Mouse (Mus musculus): ENCODE results near the gene Desi1. TPM values are rescaled to one million over a fixed set of nuclear protein-coding genes. Genes with fewer than 3 reads are reported as not detected.

The Desi1 gene
- polyA plus RNA-seq, 2 experiments, result 26.3 to 30.5 TPM

DNA sequence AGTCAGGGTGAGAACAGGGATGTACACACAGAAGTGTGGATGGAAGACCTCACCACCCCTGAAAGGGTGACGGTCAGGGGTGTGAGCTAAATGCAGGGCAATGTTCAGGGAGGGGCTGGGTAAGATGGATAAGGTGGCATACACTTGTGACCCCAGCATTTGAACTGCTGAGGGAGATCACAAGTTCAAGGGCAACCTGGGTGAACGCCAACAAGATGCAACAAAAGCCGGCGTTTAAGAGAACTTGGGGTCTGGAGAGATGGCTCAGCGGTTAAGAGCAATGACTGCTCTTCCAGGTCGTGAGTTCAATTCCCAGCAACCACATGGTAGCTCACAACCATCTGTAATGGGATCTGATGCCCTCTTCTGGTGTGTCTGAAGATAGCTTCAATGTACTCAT lies 78.9 kb downstream of the Desi1 start:
- Histone ChIP-seq H3K4me1 (ENCODE audit: control insufficient read depth, insufficient read depth, low read length) (no peaks in the 10 kb centered on the region), H3K9ac (ENCODE audit: low read depth, low read length, severe bottlenecking) (no peak overlapping the region), H3K9me3 (ENCODE audit: control insufficient read depth, low read length) (no peaks in the 10 kb centered on the region), H3K36me3 (ENCODE audit: control insufficient read depth, insufficient read depth, low read length) (peaks cover 28% of the 10 kb centered on the region), H3K4me2 (replicated peaks; ENCODE audit: low read depth, low read length, severe bottlenecking) (no peak overlapping the region), H3K27me3 (ENCODE audit: control insufficient read depth, insufficient read depth, low read length) (no peaks in the 10 kb centered on the region), H3K27ac (replicated peaks; ENCODE audit: low read depth, low read length) (no peak overlapping the region), H3K4me3 (replicated peaks; ENCODE audit: low read length) (no peak overlapping the region)
- DNase-seq (ENCODE audit: low spot score) (no peak), ATAC-seq (ENCODE audit: low FRiP score, low read depth) (no peak)
- 92% methylated on average over 6 of the region's 6 CpGs for WGBS
- TF ChIP-seq POLR2A (IDR thresholded peaks at IDR 0.05; ENCODE audit: borderline replicate concordance, extremely low read depth, insufficient read depth, insufficient read length), result no peak

- no peak for DNase-seq (ENCODE audit: low spot score)
- Histone ChIP-seq H3K4me1 (ENCODE audit: control insufficient read depth, insufficient read depth, low read length) (no peaks in the 10 kb centered on the region), H3K9ac (ENCODE audit: low read depth, low read length, severe bottlenecking) (no peak overlapping the region), H3K27me3 (ENCODE audit: control insufficient read depth, insufficient read depth, low read length) (no peaks in the 10 kb centered on the region), H3K27ac (replicated peaks; ENCODE audit: low read depth, low read length) (no peak overlapping the region), H3K4me3 (replicated peaks; ENCODE audit: low read length) (no peak overlapping the region), H3K36me3 (ENCODE audit: control insufficient read depth, insufficient read depth, low read length) (peaks cover 28% of the 10 kb centered on the region), H3K4me2 (replicated peaks; ENCODE audit: low read depth, low read length, severe bottlenecking) (no peak overlapping the region), H3K9me3 (ENCODE audit: control insufficient read depth, low read length) (no peaks in the 10 kb centered on the region)
- 91% methylated on average over 9 of the region's 9 CpGs for WGBS
- no peak for ATAC-seq (ENCODE audit: low FRiP score, low read depth)
- TF ChIP-seq POLR2A (IDR thresholded peaks at IDR 0.05; ENCODE audit: borderline replicate concordance, extremely low read depth, insufficient read depth, insufficient read length), result no peak
These were observed 79.5 kb downstream of the Desi1 start for GRCm38 (mm10) chr15:81954151-81954583.

DNA sequence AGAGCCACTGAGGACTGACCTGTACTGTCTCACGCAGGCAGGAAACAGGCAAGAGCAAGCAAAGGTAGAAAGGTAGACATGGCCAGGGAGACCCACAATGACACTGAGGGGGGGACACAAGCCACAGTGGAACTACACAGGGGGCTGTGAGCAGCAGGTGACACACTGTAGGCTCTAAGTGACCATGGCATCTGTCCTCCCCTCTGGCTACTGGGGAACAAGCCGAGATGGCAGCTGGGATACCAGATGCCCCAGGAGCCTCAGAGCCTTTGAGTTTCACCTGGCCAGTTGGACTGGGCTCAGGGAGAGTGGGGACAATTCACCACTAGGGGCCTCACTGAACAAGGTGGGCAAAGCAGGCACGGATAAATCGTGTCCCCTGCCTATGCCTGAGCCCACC lies 81.4 kb downstream of the Desi1 start:
- 79% methylated on average over 3 of the region's 4 CpGs for whole genome bisulfite sequencing
- no peak for DNase-seq (ENCODE audit: low spot score)
- Histone ChIP-seq H3K4me2 (replicated peaks; ENCODE audit: low read depth, low read length, severe bottlenecking) (no peak overlapping the region), H3K9me3 (ENCODE audit: control insufficient read depth, low read length) (no peaks in the 10 kb centered on the region), H3K9ac (ENCODE audit: low read depth, low read length, severe bottlenecking) (no peak overlapping the region), H3K27me3 (ENCODE audit: control insufficient read depth, insufficient read depth, low read length) (no peaks in the 10 kb centered on the region), H3K4me1 (ENCODE audit: control insufficient read depth, insufficient read depth, low read length) (no peaks in the 10 kb centered on the region), H3K36me3 (ENCODE audit: control insufficient read depth, insufficient read depth, low read length) (peaks cover 28% of the 10 kb centered on the region), H3K4me3 (replicated peaks; ENCODE audit: low read length) (no peak overlapping the region), H3K27ac (replicated peaks; ENCODE audit: low read depth, low read length) (no peak overlapping the region)
- ATAC-seq (ENCODE audit: low FRiP score, low read depth), result no peak
- no peak for TF ChIP-seq POLR2A (IDR thresholded peaks at IDR 0.05; ENCODE audit: borderline replicate concordance, extremely low read depth, insufficient read depth, insufficient read length)

- ATAC-seq (ENCODE audit: low FRiP score, low read depth) (no peak), DNase-seq (ENCODE audit: low spot score) (no peak)
- H3K4me1 ChIP-seq (ENCODE audit: control insufficient read depth, insufficient read depth, low read length), result no peaks in the 10 kb centered on the region
- H3K36me3 ChIP-seq (ENCODE audit: control insufficient read depth, insufficient read depth, low read length), result peaks cover 28% of the 10 kb centered on the region
- 84% methylated on average over 9 of the region's 9 CpGs for WGBS
- TF ChIP-seq POLR2A (IDR thresholded peaks at IDR 0.05; ENCODE audit: borderline replicate concordance, extremely low read depth, insufficient read depth, insufficient read length), result no peak
- H3K9ac ChIP-seq (ENCODE audit: low read depth, low read length, severe bottlenecking), result no peak overlapping the region
- no peak overlapping the region for H3K4me2 ChIP-seq (replicated peaks; ENCODE audit: low read depth, low read length, severe bottlenecking)
- no peak overlapping the region for H3K4me3 ChIP-seq (replicated peaks; ENCODE audit: low read length)
- H3K9me3 ChIP-seq (ENCODE audit: control insufficient read depth, low read length), result no peaks in the 10 kb centered on the region
- H3K27ac ChIP-seq (replicated peaks; ENCODE audit: low read depth, low read length), result no peak overlapping the region
- H3K27me3 ChIP-seq (ENCODE audit: control insufficient read depth, insufficient read depth, low read length), result no peaks in the 10 kb centered on the region
These were observed 82.5 kb downstream of the Desi1 start for GRCm38 (mm10) chr15:81951159-81951558.

DNA sequence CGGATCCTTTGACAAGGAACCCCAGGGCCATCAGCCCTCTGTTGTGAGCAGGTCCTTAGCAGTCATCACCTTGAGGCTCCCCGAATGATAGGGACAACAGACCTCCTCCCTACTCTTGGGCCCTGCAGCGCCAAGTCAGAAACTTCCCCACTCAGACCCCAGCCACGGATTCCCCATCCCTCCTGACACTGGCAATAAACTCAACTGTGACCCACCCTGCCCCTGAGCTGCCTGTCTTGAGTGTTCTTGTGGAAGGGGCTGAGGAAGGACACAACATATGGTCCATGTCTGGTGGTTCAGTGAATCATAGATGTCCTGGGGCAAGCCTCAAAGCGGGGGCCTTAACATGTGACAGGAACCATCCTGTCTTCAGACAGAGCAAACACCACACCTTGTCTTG lies 82.9 kb downstream of the Desi1 start:
- DNase-seq (ENCODE audit: low spot score), result no peak

More for the DNA sequence above, 82.9 kb downstream of the Desi1 start:
- 79% methylated on average over 5 of the region's 5 CpGs for WGBS
- Histone ChIP-seq H3K27ac (replicated peaks; ENCODE audit: low read depth, low read length) (no peak overlapping the region), H3K4me3 (replicated peaks; ENCODE audit: low read length) (no peak overlapping the region), H3K9me3 (ENCODE audit: control insufficient read depth, low read length) (no peaks in the 10 kb centered on the region), H3K27me3 (ENCODE audit: control insufficient read depth, insufficient read depth, low read length) (no peaks in the 10 kb centered on the region), H3K9ac (ENCODE audit: low read depth, low read length, severe bottlenecking) (no peak overlapping the region), H3K4me2 (replicated peaks; ENCODE audit: low read depth, low read length, severe bottlenecking) (no peak overlapping the region), H3K36me3 (ENCODE audit: control insufficient read depth, insufficient read depth, low read length) (peaks cover 28% of the 10 kb centered on the region), H3K4me1 (ENCODE audit: control insufficient read depth, insufficient read depth, low read length) (no peaks in the 10 kb centered on the region)
- no peak for ATAC-seq (ENCODE audit: low FRiP score, low read depth)
- no peak for TF ChIP-seq POLR2A (IDR thresholded peaks at IDR 0.05; ENCODE audit: borderline replicate concordance, extremely low read depth, insufficient read depth, insufficient read length)

Measured in limb, embryonic 14.5 days (tissue).